Mouse (Mus musculus) brown adipose tissue, adult 24 weeks (tissue): ENCODE measurements around the gene Wdr95. TPM values are rescaled to one million over a fixed set of nuclear protein-coding genes. Genes with fewer than 3 reads are reported as not detected.

Experiments used
- H3K27ac ChIP-seq: fragments of 200-500 bp; replicated peaks from 2 replicates; pipeline ENCODE4 v1.5.1; 2012; ENCODE audit warnings: low read depth, mild to moderate bottlenecking, low read length
- H3K4me1 ChIP-seq: fragments of 200-500 bp; 2 replicates; pipeline ENCODE4 v1.6.1; 2012; ENCODE audit warnings: low read length, mixed read lengths; ENCODE audit not compliant: control insufficient read depth, insufficient read depth, insufficient read length
- H3K4me3 ChIP-seq: fragments of 200-500 bp; 2 replicates; pipeline ENCODE4 v1.5.1; 2012; ENCODE audit warnings: low read depth, mild to moderate bottlenecking, low read length, moderate library complexity; ENCODE audit not compliant: insufficient read depth
- polyA plus RNA-seq: library from polyadenylated mRNA; stranded (reverse); fragments of >200 nt; gene quantifications from 2 replicates; pipeline ENCODE4 v1.2.4, GENCODE M21; 2012; ENCODE audit not compliant: missing spikeins, insufficient read depth, insufficient read length

Gene Wdr95
- polyA plus RNA-seq, 1 experiment = not detected

GRCm38 (mm10) chr5:149647367-149648115, 119.1 kb downstream of the Wdr95 start:
- H3K4me3 ChIP-seq = no peak overlapping the region
- no peak overlapping the region for H3K27ac ChIP-seq
- no peaks in the 10 kb centered on the region for H3K4me1 ChIP-seq

DNA sequence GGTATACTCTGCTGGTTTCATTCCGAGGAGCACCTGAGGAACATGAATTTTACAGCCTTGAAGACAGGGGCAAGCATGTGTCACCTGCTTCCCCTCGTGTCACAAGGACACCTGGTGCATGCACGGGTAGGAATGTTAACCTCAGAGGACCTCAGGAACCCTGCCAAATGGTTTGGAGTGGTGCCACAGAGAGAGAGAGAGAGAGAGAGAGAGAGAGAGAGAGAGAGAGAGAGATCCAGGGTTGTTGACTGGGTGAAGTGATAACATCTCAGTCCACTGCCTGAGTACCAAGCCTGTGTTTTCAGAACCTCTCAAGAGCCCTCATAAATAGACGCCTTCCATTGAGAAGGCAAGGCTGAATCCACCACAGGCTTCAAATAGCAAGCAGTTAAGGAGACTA, 119.7 kb downstream of the Wdr95 start:
- H3K4me1 ChIP-seq = no peaks in the 10 kb centered on the region
- no peak overlapping the region for H3K27ac ChIP-seq
- H3K4me3 ChIP-seq = no peak overlapping the region

- Histone ChIP-seq H3K4me3 (no peak overlapping the region), H3K4me1 (no peaks in the 10 kb centered on the region), H3K27ac (no peak overlapping the region)
Observed at GRCm38 (mm10) chr5:149648895-149649406, 120.5 kb downstream of the Wdr95 start.

DNA sequence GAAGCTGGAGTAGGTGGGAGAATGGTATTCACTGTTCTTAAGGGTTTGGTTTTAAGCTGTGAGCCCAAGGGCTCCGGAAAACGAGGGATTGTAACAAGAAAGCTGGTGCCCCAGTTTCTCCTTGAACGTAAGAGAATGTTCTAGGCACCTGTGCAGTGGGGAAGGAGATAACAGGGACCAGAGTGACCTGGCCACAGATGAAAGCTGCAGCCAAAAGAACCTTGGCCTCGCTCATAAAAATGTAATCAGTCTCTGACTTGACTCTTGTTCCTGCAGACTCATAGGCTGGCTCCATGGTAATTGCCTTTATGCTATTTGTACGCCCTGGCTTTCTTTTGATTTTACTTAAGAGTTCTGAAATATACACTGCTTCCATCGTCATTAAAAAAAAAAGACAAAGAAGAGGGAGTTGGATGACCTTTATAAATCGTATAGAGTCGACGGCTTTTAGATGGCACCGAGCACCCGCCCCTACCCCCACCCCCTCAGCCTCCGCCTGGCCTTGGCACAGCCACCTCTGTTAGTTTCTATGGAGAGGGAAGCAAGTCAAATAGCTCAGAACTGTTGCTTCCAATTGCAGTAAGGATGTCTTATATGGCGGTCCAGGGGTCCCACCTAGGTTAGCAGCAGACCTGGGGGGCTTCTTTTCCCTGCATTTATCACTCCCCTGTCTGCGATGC, 121.2 kb downstream of the Wdr95 start:
- Histone ChIP-seq H3K4me1 (no peaks in the 10 kb centered on the region), H3K27ac (no peak overlapping the region), H3K4me3 (no peak overlapping the region)

- Histone ChIP-seq H3K4me1 (no peaks in the 10 kb centered on the region), H3K4me3 (no peak overlapping the region), H3K27ac (no peak overlapping the region)
Observed at GRCm38 (mm10) chr5:149650179-149650553, 121.7 kb downstream of the Wdr95 start.

- Histone ChIP-seq H3K4me3 (no peak overlapping the region), H3K4me1 (no peaks in the 10 kb centered on the region), H3K27ac (no peak overlapping the region)
Observed at GRCm38 (mm10) chr5:149655636-149656035, 127.2 kb downstream of the Wdr95 start.

DNA sequence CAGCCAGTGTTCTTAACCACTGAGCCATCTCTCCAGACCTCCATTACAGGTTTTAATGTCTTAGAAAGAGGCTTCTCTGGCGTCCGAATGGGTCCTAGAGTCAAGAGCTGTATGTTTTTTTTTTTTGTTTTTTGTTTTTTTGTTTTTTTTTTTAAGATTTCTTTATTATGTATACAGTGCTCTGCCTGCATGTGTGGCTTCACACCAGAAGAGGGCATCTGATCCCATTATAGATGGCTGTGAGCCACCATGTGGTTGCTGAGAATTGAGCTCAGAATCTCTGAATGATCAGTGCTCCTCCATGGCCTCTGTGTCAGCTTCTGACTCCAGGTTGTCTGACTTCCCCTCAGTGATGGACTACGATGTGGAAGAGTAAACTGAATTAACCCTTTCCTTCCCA, 129.5 kb downstream of the Wdr95 start:
- Histone ChIP-seq H3K27ac (no peak overlapping the region), H3K4me3 (no peak overlapping the region), H3K4me1 (no peaks in the 10 kb centered on the region)

- H3K4me1 ChIP-seq = no peaks in the 10 kb centered on the region
- H3K27ac ChIP-seq = no peak overlapping the region
- H3K4me3 ChIP-seq = no peak overlapping the region
Observed at GRCm38 (mm10) chr5:149658741-149659413, 130.4 kb downstream of the Wdr95 start.

DNA sequence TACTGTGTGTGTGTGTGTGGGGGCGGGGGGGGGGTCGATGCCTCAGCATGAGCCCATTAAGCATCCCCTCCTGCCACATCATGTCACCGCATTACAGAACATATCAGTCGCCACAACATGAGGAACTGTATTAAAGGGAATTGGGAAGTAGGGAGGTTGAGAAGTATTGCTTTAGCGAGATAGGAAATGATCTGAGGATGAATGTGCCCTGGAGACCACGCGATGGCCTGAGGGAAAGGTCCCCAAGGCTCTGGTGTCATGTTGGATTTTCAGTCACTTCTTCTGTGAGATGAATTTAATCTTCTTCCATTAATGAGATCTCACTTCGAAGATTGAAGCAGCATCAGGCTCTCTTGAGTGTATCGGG, 130.9 kb downstream of the Wdr95 start:
- H3K27ac ChIP-seq = no peak overlapping the region
- no peak overlapping the region for H3K4me3 ChIP-seq
- H3K4me1 ChIP-seq = no peaks in the 10 kb centered on the region

DNA sequence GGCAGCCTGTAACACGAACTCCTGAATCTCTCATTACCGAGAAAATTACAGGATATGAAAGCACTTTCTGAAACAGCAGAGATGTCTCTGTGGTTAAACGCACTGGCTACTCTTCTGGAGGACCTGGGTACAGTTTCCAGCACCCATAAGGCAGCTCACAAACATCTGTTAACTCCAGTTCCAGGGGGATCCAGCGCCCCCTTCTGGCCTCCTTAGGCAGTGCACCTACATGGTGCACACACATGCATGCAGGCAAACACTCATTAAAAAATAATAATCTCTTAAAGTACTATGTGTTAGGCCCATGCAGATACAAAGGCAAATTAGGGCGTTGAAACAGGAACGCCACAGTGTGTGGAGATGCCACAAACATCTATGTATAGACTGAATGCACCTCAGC, 132.9 kb downstream of the Wdr95 start:
- Histone ChIP-seq H3K4me3 (no peak overlapping the region), H3K27ac (no peak overlapping the region), H3K4me1 (no peaks in the 10 kb centered on the region)

Other genes with a start within 250 kb of the Wdr95 start
- gene Medag, start 116.9 kb upstream of the Wdr95 start, polyA plus RNA-seq = 6.2 and 12.4 TPM in 2 replicates
- gene Tex26, start 89.0 kb upstream of the Wdr95 start, polyA plus RNA-seq = not detected in 2 replicates
- 40.2 and 143 TPM in 2 replicates for gene Hsph1, start 107.7 kb downstream of the Wdr95 start, polyA plus RNA-seq
- 12.9 and 15.2 TPM in 2 replicates for gene B3glct, start 149.6 kb downstream of the Wdr95 start, polyA plus RNA-seq